Mouse (Mus musculus) central nervous system, embryonic 14 days (tissue): ENCODE results near the gene Prim2. TPM values are rescaled to one million over a fixed set of nuclear protein-coding genes. Genes with fewer than 3 reads are reported as not detected.

Source experiments
- polyA plus RNA-seq: library from polyadenylated mRNA; depleted of rRNA; stranded (reverse); fragments of >200 nt; gene quantifications from 2 replicates; pipeline ENCODE4 v1.2.3, GENCODE M21; 2012; rRNA removed

Prim2 gene
- 25.5 and 28.2 TPM in 2 replicates for polyA plus RNA-seq

GRCm38 (mm10) chr1:33669708-33670141 is at the start of gene Prim2:
Gene Prim2, minus strand, starts transcription at chr1:33669795.

Other genes starting within 250 kb of the Prim2 start
- gene Rab23, start 50.1 kb upstream of the Prim2 start, polyA plus RNA-seq, result 21.9 and 22.3 TPM in 2 replicates
- gene Bag2, start 88.0 kb upstream of the Prim2 start, polyA plus RNA-seq, result 16.8 and 18.9 TPM in 2 replicates
- gene Zfp451, start 144.8 kb upstream of the Prim2 start, polyA plus RNA-seq, result 34.8 and 38.2 TPM in 2 replicates
- 16.6 and 21.3 TPM in 2 replicates for gene Bend6, start 238.0 kb upstream of the Prim2 start, polyA plus RNA-seq
- 70.7 and 85.1 TPM in 2 replicates for gene Dst, start 238.4 kb upstream of the Prim2 start, polyA plus RNA-seq